Mouse (Mus musculus) myocyte (in vitro differentiated cells): ENCODE measurements around the gene Dhx57.

Experiments
- CEBPB ChIP-seq: IDR thresholded peaks from 2 replicates; pipeline ENCODE4 v1.6.1; 2011; ENCODE audit warnings: mild to moderate bottlenecking, moderate library complexity; ENCODE audit not compliant: poor library complexity, insufficient read depth, severe bottlenecking
- E2F4 ChIP-seq: IDR thresholded peaks from one replicate; pipeline ENCODE4 v1.6.1; 2011; ENCODE audit warnings: mild to moderate bottlenecking, control low read depth, moderate library complexity; ENCODE audit not compliant: insufficient read depth
- MYOG ChIP-seq, 3 experiments: IDR thresholded peaks; one replicate each; pipeline ENCODE4 v1.6.1; 2011; ENCODE audit warnings: control low read depth in 2 of 3, low read depth in 2 of 3, mild to moderate bottlenecking in 2 of 3; ENCODE audit not compliant: insufficient read length in 2 of 3, control insufficient read depth in 1 of 3, insufficient read depth in 1 of 3
- POLR2A ChIP-seq: IDR thresholded peaks from one replicate; pipeline ENCODE4 v1.6.1; 2011; ENCODE audit warnings: low read depth, mild to moderate bottlenecking, control low read depth, moderate library complexity; ENCODE audit not compliant: insufficient read length
- TCF12 ChIP-seq: IDR thresholded peaks from one replicate; pipeline ENCODE4 v1.6.1; 2011; ENCODE audit warnings: mild to moderate bottlenecking, control low read depth; ENCODE audit not compliant: poor library complexity, insufficient read depth, severe bottlenecking
- TCF3 ChIP-seq: IDR thresholded peaks from one replicate; pipeline ENCODE4 v1.6.1; 2011; ENCODE audit warnings: low read depth, control low read depth; ENCODE audit not compliant: insufficient read length
- USF1 ChIP-seq: IDR thresholded peaks from one replicate; pipeline ENCODE4 v1.6.1; 2011; ENCODE audit warnings: low read depth, mild to moderate bottlenecking, control low read depth, moderate library complexity

GRCm38 (mm10) chr17:80252757-80253525 lies 37.3 kb downstream of the Dhx57 start:
- no peak for TF ChIP-seq POLR2A
- TF ChIP-seq CEBPB, result no peak
- no peak for TF ChIP-seq MYOG (IDR thresholded peaks at IDR 0.05; ENCODE audit: control insufficient read depth in 1 of 3, insufficient read depth in 1 of 3, insufficient read length in 2 of 3, low read depth in 2 of 3)
- TF ChIP-seq USF1, result no peak
- TF ChIP-seq TCF12, result no peak
- TF ChIP-seq TCF3, result no peak
- TF ChIP-seq E2F4, result no peak
